Mouse (Mus musculus) NIH3T3 (cell line): ENCODE results near the gene Srsf3.
A peak's percentile ranks its signal among the peaks of the same experiment; 100 is the strongest.
"Not testable (repeated sequence)": the region's sequence is repeated elsewhere in the genome, so short reads cannot be mapped to it uniquely, and the experiment has no call there.

Experiments
- DNase-seq: peaks from one replicate; pipeline ENCODE4 v3.0.0-alpha.2; 2012; ENCODE audit warnings: low read depth

Srsf3 gene

DNA sequence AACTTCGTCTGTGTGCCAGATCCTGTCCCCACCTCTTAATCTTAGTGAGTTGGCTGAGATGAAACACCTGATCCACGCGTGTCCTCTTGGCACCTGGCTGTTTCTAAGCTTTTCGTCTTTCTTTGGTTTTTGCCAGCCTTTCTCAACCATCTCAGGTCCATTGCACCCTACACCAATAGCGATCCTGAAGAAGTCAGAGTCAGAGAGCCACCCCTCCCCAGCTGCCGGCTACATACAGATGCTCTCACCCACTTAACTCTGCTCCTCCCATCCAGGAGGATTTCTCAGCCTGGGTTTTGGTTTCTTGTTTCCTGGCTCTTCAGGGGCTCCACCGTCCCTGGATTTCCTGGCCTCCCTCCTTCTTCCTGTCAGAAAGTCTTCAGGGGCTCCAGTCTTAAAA lies 13.0 kb upstream of the Srsf3 start:
- no peak for DNase-seq

DNA sequence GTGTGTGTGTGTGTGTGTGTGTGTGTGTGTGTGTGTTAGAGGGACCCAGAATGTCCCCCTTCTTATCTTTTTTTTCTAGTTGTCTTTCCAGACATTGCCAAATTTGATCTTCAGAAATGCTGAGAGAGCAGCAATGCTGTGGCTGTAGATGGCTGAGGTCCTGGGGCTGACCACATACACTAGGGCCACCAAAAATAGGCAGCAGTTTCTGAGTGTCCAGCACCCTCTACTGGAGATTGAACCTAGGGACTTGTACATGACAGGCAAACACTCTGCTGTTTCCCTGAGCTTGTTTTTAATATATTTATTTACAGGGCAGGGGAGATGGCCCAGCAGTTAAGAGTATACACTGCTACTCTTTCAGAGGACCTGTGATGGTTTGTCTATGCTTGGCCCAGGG lies 12.0 kb upstream of the Srsf3 start:
- DNase-seq = peak; percentile 72

DNA sequence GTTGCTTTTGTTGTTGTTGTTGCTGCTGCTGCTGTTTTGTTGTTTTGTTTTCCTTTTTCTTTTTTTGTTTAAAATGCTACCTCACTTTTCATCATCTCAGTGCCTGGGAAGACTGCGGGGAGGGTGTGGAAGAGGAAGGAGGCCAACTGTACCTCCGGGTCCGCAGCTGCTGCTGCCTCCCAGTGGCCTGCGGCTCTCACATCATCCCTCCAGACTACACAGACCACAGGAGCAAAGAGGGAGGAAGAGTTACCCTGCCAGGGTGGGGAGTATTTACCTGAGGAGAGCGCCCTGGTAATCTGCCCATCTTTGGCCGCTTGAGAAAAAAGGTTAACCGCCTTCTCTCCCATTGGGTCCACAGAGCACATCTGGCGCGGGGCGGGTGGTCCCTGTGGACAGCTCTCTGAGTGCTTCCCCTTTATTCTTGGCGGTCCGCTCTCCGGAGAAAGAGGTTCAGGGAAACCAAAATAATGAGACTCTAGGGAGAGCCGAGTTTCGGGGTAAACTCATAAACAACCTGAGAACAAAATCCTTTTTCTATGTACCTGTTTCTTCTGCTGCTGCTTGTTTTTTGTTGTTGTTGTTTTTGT lies 10.1 kb upstream of the Srsf3 start:
- peak; percentile 77 for DNase-seq

DNA sequence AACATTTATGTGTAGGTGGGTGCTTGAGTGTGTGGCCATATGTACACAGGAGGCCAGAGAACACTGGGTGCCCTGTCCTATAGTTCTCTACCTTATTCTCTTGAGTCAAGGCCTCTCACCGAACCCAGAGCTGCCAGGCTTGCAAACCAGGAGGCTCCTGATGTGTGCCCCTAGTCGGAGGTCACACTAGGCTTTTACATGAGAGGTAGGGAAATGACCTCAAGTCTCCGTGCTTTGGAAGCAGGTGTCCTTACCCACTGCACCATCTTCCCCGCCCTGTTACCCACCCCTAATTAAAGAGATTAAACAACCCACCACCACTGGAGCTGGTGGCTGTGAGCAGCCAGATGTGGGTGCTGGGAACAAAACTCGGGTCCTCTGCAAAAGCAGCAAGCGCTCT lies 9.1 kb upstream of the Srsf3 start:
- DNase-seq = no peak

DNA sequence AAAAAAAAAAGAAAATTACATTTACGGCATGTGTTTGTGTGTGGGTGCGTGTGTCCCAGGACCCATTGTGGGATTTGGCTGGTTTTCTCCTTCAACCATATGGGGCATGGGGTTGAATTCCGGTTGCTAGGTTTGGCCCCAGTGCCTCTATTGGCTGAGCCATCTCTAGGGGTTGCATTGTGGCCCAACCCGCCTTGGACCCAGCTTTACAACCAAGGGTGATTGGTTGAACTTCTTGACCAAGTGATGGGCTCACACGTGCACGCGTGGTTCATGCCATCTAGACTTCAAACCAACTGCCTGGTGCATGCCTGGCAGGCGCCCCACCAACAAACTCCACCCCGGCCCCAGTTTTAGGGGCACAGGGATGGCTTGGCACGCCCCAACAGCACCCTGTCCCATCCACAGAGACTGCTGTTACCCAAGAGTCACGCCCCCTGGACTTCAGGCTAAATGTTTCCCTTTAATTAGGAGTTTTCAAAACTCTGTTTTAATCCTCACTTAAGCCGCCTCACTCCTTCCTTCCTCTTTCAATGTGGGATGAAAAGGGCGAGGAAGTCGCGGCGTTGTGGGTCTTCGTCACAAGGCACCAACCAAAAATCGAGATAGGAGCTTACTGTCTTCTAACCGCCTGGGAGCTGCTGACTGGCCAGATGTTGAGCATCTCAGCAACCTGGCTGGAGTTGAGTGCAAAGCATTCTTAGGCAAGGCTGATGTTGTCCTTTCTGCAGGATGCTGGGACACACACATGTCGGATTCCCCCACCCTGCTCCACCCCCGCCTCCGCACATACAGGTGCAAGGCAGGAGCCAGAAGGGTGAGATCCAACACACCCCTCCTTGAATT lies 8.2 kb upstream of the Srsf3 start:
- DNase-seq = no peak

DNA sequence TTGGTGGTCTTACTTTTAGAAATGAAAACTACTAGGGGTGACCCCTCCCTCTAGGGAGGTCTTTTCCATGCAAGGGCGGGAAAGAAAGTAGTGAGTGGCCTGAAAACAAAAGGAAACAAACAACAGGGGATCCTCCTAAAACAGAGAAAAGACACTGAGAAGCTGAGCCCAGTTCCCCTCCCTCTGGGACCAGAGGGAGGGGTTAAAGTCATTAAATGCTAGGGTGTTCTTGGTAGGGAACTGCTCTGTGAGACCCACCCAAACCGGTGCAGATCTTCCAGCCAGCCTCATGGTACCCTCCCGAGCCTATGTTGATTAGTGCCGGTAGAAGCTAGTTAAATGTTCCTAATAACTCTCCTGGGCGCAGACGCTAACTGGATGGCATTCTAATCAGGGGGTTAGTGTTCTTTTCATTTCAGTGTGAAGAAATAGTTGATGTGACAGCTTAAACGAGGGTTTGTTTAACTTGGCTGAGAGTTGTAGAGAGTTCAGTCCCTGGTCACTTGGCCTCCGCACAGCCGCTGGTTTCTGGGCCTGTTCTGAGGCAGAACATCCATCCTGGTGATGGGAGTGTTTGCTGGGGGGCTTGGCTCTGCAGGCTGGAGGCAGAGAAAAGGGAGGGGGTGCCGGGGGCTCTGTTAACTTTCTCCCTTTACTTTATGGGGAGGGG lies 7.4 kb upstream of the Srsf3 start:
- DNase-seq = peak; percentile 69

DNA sequence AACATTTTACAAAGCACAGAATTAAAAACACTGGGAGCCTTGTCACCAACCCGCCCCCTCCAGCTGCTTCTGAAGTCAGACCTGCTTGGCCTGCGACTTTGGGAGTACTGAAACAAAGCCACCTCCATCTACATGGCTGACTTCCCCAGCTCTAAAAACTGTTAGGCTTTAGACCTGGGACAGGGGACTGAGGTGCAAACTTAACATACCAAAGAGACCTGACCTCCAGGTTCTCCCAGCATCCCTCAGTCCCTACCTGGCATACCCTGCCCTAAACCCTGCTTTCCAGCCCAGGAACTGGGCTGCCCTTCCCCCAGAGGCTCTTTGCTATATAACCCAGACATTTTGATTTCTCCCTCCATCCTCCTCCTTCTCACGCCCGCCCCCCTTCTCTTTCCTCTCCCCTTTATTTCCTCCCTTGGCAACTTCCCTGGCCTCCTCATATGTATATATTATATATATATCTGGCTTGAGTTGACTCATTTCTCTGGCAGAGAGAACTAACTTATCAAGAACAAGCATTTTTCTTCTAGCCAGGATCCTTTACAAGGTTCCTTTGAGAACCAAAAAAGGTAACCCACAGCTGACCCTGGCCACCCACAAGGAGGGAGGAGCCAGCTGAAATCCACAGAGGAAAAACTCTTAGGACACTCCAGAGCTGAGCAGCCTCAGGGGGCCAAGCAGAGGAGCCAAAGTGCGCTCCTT lies 5.6 kb upstream of the Srsf3 start:
- peak; percentile 77 for DNase-seq

DNA sequence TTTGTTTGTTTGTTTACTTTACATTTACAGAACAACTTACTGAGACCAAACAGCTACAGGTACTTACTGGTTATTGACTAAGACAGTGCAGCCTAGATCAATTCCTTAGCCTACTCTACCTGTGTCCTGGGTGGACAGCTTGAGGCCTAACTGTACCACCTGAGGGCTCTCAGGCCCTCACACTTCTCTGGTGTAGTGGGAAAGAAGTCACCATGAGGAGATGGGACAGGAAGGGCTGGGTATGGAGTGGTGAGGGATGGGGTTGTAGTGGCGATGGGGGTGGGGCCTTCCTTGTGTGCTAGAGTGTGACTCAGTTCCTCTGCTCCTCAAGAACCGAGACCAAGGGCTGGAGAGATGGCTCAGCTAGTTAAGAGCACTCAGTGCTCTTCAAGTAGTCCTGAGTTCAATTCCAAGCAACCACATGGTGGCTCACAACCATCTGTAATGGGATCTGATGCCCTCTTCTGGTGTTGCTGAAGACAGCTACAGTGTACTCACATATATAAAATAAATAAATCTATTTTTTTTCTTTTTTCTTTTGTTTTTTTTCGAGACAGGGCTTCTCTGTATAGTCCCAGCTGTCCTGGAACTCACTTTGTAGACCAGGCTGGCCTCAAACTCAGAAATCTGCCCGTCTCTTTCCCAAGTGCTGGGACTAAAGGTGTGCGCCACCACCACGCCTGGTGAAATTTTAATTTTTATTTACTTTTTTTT lies 1.9 kb upstream of the Srsf3 start:
- no peak for DNase-seq

DNA sequence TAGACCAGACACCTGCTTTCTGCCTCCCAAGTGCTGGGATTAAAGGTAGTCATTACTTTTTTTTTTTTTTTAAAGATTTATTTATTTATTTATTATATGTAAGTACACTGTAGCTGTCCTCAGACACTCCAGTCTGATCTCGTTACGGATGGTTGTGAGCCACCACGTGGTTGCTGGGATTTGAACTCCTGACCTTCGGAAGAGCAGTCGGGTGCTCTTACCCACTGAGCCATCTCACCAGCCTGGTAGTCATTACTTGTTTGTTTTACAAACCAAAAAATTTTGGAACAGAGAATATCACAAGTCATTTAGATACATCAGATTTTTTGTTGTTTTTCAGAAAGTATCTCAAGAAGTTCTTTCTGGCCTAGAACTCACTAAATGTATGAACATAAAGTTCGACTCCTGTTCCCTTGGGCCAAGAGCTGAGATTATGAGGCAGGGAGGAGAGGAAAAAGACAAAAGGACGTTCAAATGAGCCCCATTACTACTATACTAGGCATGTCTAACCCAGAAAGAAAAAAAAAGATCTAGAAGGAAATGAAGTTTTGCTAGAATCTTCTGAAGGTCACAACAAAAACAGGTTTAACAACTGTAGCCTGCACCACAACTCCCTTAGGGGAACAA lies 1.2 kb upstream of the Srsf3 start:
- DNase-seq = not testable (repeated sequence)

DNA sequence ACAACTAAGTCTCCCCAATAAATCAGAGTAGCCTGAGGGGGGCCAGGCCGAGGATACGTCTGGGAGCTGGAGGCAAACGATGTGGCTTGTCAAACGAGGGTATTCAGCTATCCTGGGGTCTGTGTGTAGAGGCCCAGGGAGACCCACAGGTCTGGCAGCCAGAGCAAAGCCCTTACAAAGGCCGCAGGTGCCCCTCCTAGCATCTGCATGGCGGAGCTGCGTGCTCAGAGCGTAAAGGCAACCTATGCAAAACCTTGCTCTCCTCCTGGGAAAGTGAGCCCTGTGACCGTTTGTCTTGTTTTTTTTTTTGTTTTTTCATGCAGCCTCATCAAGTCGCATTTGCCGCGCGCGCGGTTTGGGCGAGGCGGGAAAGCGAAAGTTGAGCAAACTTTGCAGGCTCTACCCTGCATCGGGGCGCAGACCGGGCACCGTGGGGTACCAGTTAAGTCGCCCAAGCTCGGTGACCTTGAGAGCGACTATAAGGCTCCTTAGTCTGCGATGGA lies 606 bp upstream of the Srsf3 start:
- DNase-seq = peak; percentile 72

DNA sequence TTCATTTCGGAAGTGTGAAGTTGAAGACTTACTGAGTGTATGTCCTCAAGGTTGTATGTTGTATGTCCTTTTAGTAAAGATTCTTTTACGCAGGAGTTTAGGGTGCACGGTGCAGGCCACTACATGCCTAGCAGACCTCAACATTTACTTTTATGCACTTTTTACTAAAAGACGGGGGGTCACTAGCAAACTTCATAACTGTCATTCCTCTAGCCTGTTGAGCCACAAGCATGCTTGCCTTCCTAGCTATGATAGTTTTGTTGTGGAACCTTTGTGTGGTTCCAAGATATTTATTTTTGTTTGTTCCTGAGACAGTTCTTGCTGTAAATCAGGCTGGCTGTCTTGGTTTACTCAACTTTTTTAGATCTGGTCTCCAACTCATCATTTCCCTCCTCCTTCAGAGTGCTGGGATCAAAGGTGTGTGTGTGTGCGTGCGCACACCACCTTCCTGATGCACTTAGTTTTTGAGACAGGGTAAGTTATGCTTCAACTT lies 1.2 kb downstream of the Srsf3 start:
- no peak for DNase-seq

DNA sequence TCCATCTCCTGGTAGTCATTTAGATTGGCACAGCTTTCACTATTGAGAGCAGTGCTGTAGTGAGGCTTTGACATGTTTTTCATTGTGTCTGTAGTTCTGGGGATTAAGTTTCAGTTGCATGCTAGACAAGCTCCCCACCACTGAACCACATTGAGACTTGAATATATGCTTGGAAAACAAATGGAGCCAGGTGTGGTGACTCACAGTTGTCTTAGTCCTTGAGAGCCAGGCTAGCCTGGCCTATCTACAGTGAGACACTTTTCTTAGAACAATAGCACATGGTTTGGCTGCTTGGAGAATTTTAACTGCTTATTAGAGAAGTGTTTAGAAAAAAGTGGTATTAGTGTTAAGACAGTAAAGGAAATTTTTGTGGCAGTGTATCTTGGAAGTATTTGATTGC lies 1.8 kb downstream of the Srsf3 start:
- DNase-seq = peak; percentile 60

DNA sequence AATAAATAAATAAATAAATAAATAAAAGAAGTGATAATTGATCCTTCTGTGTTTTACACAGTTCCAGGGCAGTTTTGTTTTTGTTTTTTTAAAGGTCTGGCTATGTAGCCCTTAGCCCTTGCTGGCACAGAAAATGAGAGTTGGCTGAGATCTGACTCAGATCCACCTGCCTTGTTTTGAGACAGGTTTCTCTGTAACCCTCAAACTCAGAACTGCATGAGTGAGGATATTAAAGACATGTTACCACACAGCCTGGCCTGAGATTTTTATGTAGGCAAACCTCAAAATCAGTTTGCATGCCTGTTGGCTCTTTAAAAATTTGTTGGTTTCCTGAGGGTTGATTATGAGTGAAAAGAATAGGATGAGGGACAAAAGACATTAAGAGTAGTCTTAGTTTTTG lies 3.1 kb downstream of the Srsf3 start:
- DNase-seq = no peak

DNA sequence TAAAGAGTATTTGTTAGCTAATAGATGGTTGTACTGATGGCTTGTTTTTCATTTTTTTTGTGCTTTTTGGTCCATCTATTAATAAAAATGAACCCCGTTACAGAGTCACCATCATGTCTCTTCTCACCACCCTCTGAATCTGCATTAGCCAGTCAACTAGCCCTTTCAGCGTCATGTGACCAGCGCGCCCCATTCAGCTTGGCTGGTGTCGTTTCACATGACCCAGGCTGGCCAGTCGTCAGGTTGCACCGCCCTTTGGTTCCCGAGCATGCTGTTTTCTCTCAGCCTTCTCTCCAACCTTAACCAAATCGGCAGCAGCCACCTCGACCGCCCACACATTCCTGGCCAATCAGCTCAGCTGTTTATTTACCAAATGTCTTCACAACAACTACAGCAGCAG lies 6.9 kb downstream of the Srsf3 start:
- DNase-seq = no peak

DNA sequence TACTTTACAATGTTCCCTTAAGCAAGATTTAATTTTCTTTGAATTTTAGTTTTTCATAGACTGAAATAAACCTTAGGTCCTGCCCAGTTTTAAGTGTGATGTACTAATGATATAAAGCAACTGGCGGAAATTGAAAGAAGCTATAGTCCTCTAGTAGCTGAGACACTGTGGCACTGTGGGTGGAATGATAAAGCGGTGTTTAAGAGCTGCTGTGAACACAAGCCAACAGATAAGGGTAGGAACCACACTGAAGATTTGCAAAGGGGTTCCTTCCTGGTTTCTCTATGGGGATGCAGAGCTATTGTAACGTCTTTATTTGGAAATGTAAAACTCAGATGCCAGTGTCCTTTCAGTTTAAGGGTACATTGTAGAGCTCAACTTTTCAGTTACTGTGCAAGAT lies 9.2 kb downstream of the Srsf3 start:
- DNase-seq = not testable (repeated sequence)

DNA sequence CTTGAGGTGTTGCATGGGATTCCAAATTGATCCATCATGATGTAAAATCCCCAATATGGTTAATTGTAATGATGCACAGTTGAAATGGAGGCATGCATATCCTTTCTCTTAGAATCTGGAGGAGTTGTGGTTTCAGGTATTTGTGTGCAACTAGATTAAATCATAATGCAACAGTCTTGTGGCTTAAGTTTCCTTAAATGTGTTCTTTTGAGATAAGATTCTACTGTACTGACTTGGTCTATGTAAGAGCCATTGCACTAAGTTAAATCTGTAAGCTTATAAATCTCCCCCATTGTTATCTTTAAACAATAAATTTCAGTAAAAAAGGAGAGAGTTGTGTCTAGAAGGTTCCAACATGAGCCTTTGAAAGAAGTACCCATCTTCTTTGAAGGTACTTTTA lies 10.1 kb downstream of the Srsf3 start:
- no peak for DNase-seq

DNA sequence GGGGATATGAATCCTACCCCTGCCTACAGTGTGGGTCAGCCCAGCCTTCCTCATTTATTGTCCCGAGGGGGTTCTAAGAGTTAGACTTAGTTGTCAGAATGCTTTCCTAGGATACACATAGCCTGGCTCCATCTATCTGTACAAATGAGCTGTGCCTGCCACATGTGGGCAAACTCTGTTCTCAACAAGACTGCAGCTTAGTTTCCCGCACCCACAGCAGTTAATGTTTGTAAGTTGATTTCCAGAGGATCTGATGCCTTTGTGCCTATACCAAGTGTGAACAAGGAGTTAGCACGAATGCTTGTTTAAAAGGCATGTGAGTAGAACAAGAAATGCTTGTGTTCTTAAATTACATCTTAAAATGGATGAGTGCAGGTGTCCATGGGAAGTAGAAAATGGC lies 11.2 kb downstream of the Srsf3 start:
- no peak for DNase-seq

DNA sequence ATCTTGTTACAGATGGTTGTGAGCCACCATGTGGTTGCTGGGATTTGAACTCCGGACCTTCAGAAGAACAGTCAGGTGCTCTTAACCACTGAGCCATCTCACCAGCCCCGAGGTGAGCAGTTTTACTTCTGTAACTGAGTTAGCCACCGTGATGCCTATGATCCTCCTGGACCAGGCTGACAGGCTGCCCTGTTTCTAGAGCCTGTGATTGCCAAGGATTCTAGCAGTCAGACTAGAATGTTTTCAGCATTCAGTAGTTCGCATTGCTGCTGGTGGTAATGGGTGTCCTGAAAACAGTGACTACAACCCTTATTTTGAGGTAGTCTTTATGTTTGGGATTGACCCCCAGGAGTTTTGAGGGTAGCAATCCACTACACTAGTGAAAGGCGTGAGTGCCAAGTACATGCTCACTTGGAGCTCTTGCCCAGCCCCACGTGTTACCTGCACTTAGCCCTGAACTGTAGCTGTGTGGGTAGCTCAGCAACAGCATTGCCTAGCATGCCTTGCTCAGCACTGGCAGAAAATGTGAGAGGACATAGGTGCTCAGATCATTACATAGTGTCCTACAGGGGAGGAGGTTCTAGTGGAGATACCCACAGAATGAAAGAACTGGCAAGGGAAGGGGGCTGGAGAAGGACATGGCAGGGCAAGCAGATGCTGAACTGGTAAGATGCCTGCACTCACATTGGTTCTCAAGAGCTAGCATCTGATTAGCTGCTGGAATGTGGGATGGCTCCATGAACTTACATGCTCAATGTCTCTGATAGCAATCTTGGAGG lies 11.9 kb downstream of the Srsf3 start:
- DNase-seq = no peak

DNA sequence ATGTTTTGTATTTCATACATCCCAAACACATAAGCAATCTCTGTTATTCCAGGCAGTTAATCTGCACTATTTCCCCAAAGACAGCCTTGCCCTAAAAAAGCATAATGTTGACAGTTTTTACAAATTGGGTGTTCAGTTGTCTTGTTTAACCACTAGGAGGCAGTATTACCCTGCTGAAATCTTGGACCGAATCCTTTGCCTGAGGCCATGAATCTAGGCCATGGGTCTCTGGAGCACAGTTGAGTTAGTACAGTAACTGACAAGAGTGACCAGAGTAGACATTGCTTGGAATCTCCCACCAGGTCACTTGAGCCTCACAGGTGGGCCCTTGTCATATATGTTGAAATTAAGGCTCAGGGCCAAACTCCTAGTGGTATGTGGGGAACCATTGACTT lies 12.5 kb downstream of the Srsf3 start:
- peak; percentile 77 for DNase-seq
